Mouse (Mus musculus) limb, embryonic 15.5 days (tissue): Measurements from ENCODE around the gene Gm43552. TPM values are rescaled to one million over a fixed set of nuclear protein-coding genes. Genes with fewer than 3 reads are reported as not detected.
A peak's percentile ranks its signal among the peaks of the same experiment; 100 is the strongest.

Source experiments
- ATAC-seq: fragments of 200-750 bp; cut with Nextera tagmentation; 2 replicates; pipeline ENCODE4 v1.8.0; 2017; ENCODE audit warnings: low read depth, moderate TSS enrichment; ENCODE audit not compliant: insufficient number of reproducible peaks, low FRiP score, low TSS enrichment
- H3K27ac ChIP-seq: fragments of 300-500 bp; sonication (generic); 2 replicates; pipeline ENCODE4 v1.5.1; 2015; ENCODE audit warnings: moderate library complexity, mild to moderate bottlenecking, inconsistent platforms
- H3K27me3 ChIP-seq: fragments of 300-500 bp; sonication (generic); 2 replicates; pipeline ENCODE4 v1.6.1; 2015; ENCODE audit warnings: inconsistent platforms
- H3K36me3 ChIP-seq: fragments of 300-500 bp; sonication (generic); 2 replicates; pipeline ENCODE4 v1.6.1; 2015; ENCODE audit warnings: inconsistent platforms
- H3K4me1 ChIP-seq: fragments of 300-500 bp; sonication (generic); 2 replicates; pipeline ENCODE4 v1.6.1; 2015; ENCODE audit warnings: inconsistent platforms
- H3K4me2 ChIP-seq: fragments of 300-500 bp; sonication (generic); 2 replicates; pipeline ENCODE4 v1.6.1; 2015; ENCODE audit warnings: mild to moderate bottlenecking, inconsistent platforms
- H3K4me3 ChIP-seq: fragments of 300-500 bp; sonication (generic); 2 replicates; pipeline ENCODE4 v1.5.1; 2015; ENCODE audit warnings: mild to moderate bottlenecking, inconsistent platforms
- H3K9ac ChIP-seq: fragments of 300-500 bp; sonication (generic); 2 replicates; pipeline ENCODE4 v1.6.1; 2015; ENCODE audit warnings: inconsistent platforms
- H3K9me3 ChIP-seq: fragments of 300-500 bp; sonication (generic); 2 replicates; pipeline ENCODE4 v1.6.1; 2016; ENCODE audit warnings: inconsistent platforms
- WGBS: fragments of 180-500 bp; shearing (Covaris S2); methylation state at CpG from one replicate; pipeline ENCODE4 v1.1.7; 2015; 5-methylcytosine and 5-hydroxymethylcytosine counted together
- polyA plus RNA-seq: library from polyadenylated mRNA; unstranded; fragments of >200 nt; fragmentation: Nextera tagmentation; extraction: Ambion mirVana; gene quantifications from 2 replicates; pipeline ENCODE4 v1.2.1, GENCODE M21; 2015

Gm43552 gene
- polyA plus RNA-seq, 1 experiment from 2014 or later: not detected

DNA sequence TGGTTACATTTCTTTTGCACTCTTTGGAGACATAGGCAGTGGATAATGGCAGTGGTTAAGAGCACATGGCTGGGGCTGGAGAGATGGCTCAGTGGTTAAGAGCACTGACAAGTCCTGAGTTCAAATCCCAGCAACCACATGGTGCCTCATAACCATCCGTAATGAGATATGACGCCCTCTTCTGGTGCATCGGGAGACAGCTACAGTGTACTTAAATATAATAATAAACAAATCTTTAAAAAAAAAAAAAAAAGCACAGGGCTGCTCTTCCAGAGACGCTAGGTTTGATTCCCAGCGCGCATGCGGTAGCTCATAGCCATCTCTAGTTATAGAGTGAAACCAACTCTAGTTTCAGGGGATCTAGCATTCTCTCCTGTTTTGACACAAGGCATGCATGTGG lies 98.2 kb downstream of the Gm43552 start:
- Histone ChIP-seq H3K36me3 (peaks cover 44% of the 10 kb centered on the region), H3K4me1 (peaks cover 16% of the 10 kb centered on the region), H3K9me3 (no peaks in the 10 kb centered on the region), H3K27ac (no peak overlapping the region), H3K4me2 (no peak overlapping the region), H3K27me3 (no peaks in the 10 kb centered on the region), H3K9ac (no peak overlapping the region), H3K4me3 (no peak overlapping the region)
- no peak for ATAC-seq
- 91% methylated on average over 7 of the region's 7 CpGs for WGBS

DNA sequence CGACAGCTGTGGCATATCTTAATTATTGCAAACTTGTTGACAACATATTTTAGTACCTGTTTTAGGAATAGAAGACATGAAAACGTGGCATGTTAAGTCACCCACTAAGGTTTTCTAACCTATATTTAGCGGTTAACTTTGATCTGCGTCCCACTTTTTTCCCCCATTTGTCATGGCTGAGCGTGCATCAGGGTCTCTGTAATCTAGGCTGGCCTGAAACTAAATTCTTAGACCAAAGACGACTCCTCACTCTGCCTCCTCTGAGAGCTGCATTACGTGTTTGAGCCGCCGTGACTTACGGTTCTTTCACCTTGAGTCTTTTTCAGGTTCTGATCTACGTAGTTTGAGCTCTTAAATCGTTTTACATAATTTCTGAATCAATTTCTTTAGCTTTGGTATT lies 100.9 kb downstream of the Gm43552 start:
- Histone ChIP-seq H3K4me1 (peaks cover 24% of the 10 kb centered on the region), H3K9me3 (no peaks in the 10 kb centered on the region), H3K36me3 (peaks cover 53% of the 10 kb centered on the region), H3K27ac (no peak overlapping the region; the same call in none of the 2 replicates), H3K4me2 (peak overlapping the region; percentile 48), H3K4me3 (peak overlapping the region; percentile 81), H3K9ac (peak overlapping the region; percentile 56), H3K27me3 (no peaks in the 10 kb centered on the region)
- ATAC-seq: 0 out of 2 replicates have a peak, but pooled peaks have one; percentile 40
- 4% methylated on average over 12 of the region's 12 CpGs for WGBS

DNA sequence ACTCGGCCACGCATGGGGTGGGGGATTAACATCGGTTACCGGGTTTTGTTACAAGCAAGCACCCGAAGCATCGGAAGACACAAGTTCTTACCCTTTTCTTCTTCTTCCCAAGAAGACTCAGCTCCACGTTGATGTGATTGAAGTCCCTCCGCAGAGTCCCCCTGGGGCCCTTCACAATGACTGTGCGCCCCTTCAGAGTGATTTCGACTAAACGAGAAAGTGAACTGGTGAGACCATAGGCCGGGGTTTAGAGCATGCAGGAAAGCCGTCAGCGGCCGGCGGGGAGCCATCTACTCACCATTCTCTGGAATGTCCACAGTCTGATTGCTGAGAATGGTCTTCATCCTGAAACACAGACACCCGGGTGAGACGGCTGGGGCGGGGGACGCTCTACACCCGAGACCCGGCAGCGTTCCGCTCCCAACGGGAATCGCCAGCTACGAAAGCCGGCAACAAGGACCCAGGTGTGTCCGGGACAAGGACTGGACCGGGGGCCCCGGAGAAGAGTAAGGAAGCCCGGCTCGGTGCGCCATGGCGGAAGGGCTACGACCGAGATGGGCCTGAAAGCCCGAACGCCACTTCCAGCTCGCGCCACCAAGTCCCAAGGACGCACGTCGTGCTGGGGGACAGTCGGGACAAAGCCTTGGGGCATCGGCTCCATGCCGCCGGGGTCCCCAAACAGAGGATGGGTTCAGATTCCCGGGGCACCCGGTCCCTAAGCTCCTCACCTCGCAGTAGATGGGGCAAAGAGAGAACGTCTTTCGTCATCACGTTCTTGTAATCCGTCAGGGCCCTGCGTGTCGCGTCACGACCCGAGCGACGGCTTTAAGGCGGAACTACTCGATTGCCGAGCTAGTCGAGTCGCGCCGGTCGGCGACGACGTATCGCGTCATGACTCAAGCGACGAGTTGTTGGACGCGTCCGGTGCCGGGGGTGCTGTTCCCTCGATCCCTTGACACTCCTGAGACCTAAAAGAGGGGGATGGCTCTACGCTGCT lies 101.7 kb downstream of the Gm43552 start, which contains the start of the genes Rpl9 and Lias:
Gene Rpl9 (minus strand): TSS at position 797 of the 997 bp plus-strand sequence.
Gene Lias (plus strand): TSS at position 850 of the 997 bp plus-strand sequence.
- WGBS: under 1% methylated on average over 83 of the region's 83 CpGs
- H3K36me3 ChIP-seq: peaks cover 45% of the 10 kb centered on the region
- H3K27ac ChIP-seq: peak within 1 kb of the TSS; percentile 91
- ATAC-seq: peak; percentile 92
- no peaks in the 10 kb centered on the region for H3K9me3 ChIP-seq
- peak within 1 kb of the TSS; percentile 98 for H3K9ac ChIP-seq
- peak within 1 kb of the TSS; percentile 63 for H3K4me2 ChIP-seq
- H3K4me1 ChIP-seq: peaks cover 24% of the 10 kb centered on the region
- peak within 1 kb of the TSS; percentile 81 for H3K4me3 ChIP-seq
- no peaks in the 10 kb centered on the region for H3K27me3 ChIP-seq

DNA sequence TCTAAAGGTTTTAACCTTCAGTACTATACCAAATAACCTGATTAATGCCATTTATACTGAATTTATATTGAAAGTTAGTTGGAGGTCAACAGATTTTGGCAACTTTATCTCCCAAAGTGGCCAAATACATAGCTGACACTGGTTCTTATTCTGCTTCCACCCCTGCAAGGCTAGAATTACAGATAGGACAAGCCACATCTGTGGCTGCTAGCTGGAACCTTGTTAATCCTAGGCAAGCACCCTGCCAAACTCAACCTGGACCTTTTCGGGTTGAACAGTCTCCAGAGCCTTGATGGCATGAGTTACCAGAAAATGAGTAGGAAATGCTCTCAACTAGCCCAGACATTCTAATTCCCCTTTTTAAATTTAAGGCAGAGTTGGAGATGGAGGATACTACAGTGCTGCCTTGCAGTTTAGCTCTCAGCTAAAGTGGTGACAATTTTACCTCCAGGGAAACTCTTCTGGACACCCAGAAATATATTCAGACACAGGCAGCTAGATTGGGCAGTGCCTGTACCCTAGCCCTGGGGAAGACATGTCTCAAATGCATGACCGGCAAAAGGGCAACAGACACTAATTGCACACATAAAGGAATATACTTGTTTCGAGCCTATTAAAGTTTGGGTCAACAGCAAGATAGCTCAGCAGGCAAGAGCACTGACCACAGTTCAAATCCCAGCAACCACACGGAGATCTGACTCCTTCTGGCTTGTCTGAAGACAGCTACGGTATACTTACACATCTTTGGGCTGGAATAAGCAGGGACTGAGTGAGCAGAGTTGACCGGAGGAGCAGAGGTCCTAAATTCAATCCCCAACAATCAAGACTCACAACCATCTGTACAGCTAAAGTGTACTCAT lies 105.4 kb downstream of the Gm43552 start:
- Histone ChIP-seq H3K4me2 (no peak overlapping the region), H3K27ac (no peak overlapping the region), H3K27me3 (no peaks in the 10 kb centered on the region), H3K4me3 (no peak overlapping the region), H3K9ac (no peak overlapping the region), H3K9me3 (no peaks in the 10 kb centered on the region), H3K4me1 (peaks cover 21% of the 10 kb centered on the region), H3K36me3 (peaks cover 32% of the 10 kb centered on the region)
- 72% methylated on average over 6 of the region's 6 CpGs for WGBS
- no peak for ATAC-seq

DNA sequence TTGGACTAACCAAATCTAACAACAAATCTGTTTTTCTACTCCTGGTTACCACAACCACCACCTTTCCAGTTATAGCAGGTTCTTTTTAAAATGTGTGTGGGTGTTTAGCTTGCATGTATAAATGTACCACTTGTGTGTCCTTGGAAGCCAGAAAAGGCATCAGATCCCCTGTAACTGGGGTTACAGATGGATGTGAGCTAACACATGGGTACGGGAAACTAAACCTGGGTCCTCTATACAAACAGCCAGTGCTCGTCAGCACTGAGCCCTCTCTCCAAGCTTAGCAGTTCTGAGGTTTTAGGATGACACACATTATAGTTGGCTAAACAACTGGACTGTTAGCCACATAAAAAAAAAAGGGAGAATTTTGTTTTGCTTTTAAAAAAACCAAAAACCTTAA lies 106.9 kb downstream of the Gm43552 start:
- peaks cover 18% of the 10 kb centered on the region for H3K4me1 ChIP-seq

More for the DNA sequence above, 106.9 kb downstream of the Gm43552 start:
- H3K27ac ChIP-seq: no peak overlapping the region
- no peak overlapping the region for H3K4me3 ChIP-seq
- ATAC-seq: no peak
- no peak overlapping the region for H3K9ac ChIP-seq
- H3K9me3 ChIP-seq: no peaks in the 10 kb centered on the region
- no peaks in the 10 kb centered on the region for H3K27me3 ChIP-seq
- H3K36me3 ChIP-seq: peaks cover 32% of the 10 kb centered on the region
- H3K4me2 ChIP-seq: no peak overlapping the region
- 68% methylated on average over 2 of the region's 2 CpGs for WGBS

Other genes starting within 250 kb of the Gm43552 start
- 85.8 and 98.1 TPM in 2 replicates for gene Rfc1, start 157.2 kb downstream of the Gm43552 start, polyA plus RNA-seq
- gene Klb, start 144.5 kb downstream of the Gm43552 start, polyA plus RNA-seq: 0.05 TPM in 1 of 2 replicates, not detected in the other
- gene Rpl9, start 101.4 kb downstream of the Gm43552 start, polyA plus RNA-seq: 984 and 1,081 TPM in 2 replicates
- gene Lias, start 101.3 kb downstream of the Gm43552 start, polyA plus RNA-seq: 58.9 and 63.0 TPM in 2 replicates
- gene Ugdh, start 56.9 kb downstream of the Gm43552 start, polyA plus RNA-seq: 125 and 126 TPM in 2 replicates
- gene Smim14, start 44.4 kb upstream of the Gm43552 start, polyA plus RNA-seq: 150 and 154 TPM in 2 replicates
- gene Ube2k, start 44.4 kb upstream of the Gm43552 start, polyA plus RNA-seq: 169 and 171 TPM in 2 replicates
- gene Pds5a, start 205.4 kb upstream of the Gm43552 start, polyA plus RNA-seq: 44.2 and 54.2 TPM in 2 replicates